Mouse (Mus musculus) CD4-positive helper T cell, adult 2 months (primary cell): ENCODE measurements at regions not wholly inside any gene's neighbourhood (a gene's known extent, or its start where the extent isn't known, plus 50 kb on each side); places are given as distances from the start of the nearest gene placed in this dataset.
A peak's percentile ranks its signal among the peaks of the same experiment; 100 is the strongest.

Experiments
- DNase-seq: peaks from one replicate; pipeline ENCODE4 v3.0.0-alpha.2; 2012; ENCODE audit warnings: low read depth, missing footprints, low spot score

DNA sequence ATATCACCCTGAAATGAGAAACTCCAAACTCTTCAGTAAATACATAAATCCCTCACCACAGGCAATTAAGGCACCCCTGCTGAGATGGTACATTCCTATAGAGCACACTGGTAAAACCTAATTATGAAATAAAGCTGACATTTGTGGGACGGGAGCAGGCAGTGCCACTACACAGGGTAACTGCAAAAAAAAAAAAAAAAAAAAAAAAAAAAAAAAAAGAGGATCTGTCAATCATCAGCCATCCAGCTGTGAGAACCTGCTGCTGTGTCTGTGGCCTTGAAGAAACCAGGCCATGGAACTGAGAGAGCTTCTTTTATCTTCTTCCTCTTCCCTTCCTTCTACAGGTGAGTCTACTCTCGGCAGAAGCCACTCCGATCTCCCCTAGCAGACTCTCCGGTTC, 78.6 kb upstream of the Sfrp2 start:
- DNase-seq = no peak

DNA sequence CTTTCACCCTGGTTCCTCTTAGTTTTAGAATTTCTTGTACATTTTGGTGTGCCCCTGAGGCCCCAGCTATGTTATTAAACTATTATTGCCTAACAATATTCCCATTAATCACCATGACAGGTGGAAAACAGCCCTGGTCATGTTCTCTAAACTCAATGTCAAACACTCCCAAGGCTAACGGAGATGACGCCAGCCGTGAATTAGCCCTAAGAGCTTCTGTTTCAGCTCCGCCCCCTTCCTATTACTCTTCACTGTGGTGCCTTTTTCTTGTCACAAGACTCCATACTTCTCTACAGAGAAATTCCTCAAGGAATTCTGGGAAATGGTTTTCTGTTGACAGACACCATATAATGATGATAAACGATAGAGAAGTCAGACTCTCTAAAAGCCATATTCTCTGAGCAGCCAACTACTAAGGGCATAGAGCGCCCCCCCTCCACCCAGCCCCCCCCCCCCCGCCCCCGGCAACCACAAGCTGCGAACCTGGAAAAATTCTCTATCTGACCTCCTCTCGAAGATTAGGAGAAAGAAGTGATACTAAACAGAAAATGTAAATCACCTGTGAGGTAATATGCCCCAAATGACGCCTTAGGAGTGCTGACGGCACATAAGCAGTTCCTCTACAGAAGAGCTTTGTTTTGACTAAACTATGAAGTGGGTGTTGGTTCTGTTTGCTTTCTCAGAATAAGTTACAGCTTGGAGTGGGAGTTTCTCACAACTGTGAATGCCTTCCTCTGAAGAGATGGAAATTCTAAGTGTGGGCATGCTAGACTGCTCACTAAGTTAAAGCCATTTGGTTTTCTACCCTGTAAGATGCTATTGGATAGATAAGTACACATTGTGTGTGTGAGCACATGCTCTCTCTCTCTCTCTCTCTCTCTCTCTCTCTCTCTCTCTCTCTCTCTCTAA, 76.8 kb upstream of the Sfrp2 start:
- no peak for DNase-seq

DNA sequence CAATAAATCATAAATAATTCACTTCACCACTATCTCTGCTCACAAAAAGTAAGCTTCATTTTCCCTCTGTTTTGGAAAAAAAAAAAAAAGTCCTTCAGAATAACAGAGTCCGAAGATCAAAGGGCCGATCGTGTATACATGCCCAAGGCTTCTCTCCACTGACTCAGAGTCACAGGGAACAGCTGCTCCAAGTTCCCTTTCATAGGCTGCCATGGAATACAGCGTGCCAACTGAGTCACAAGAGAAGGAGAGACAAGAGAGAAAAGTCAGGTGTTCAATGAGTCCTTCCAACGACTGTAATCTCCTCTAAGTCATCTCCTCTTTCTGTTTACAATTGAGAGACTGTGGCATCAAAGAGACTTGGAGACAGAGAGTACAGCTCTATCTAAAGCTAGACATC, 71.6 kb upstream of the Sfrp2 start:
- DNase-seq = no peak

DNA sequence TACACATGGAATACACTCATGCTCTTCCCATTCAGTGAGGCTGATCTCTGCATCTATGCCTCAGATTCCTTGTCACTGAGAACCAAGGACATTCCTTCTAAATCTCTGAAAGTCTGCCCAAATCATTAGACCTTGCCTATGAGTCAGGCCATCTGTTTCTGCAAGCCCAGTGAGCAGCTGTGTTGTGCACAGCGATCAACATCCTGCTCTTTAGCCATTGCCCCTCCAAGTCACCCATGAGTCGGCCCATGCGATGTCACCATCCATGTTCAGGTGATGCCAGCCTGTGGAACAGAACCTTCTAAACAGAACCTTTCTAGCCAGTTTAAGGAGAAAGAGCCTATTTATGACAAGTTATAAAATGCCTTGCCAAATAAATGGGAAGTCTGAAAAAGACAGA, 66.4 kb upstream of the Sfrp2 start:
- no peak for DNase-seq

DNA sequence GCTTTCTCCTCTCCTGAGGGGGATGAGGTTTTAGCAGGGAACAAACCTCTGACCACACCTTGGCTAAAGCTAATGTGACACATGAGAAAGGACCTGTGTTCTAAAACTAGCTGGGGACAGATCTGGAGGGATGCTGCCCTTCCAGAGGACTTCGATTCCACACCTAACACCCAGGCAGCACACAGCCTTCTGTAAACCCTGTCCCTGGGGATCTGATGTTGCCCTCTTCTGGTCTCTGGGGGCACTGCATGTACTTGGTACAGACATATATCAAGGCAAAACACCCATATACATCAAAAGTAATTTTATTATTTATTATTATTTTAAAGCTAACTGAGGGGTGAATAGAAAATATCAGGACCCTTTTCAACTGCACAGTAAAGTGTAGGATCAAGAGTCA, 65.0 kb upstream of the Sfrp2 start:
- no peak for DNase-seq

DNA sequence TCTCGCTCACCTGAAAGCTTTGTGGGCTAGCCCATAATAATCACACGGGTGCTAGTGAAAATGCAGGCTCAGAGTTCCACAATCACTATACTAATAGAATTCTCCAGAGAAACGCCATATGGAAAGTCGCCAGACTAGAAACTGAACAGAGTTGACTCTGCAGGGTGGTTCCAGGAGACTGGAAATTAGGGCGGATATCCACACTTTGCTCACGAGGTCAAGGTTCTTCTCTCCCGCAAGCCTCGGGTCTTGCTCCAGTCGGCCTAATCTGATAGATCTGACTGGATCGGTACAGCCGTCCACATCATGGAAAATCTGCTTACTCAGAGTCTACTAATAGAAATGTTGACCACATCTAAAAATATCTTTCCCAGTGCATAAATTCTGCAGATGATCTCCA, 61.6 kb upstream of the Sfrp2 start:
- no peak for DNase-seq

DNA sequence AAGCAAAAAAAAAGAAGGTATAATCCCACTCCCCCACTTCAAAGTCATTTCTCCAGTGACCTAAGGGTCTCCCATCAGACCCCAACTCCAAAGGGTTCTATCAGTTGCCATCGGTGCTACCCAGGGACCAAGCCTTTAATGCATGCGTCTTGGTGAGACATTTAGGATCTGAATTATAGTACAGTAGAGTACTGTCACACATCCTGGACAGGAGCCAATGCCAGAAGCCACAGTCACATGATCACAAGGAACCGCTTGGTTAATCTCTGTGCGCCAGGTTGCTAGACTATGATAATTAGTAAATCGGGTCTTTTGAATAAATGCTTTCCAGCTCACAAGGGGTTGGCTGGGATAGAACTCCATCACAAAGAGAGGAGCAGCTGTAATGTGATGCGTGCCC, 60.9 kb upstream of the Sfrp2 start:
- no peak for DNase-seq

DNA sequence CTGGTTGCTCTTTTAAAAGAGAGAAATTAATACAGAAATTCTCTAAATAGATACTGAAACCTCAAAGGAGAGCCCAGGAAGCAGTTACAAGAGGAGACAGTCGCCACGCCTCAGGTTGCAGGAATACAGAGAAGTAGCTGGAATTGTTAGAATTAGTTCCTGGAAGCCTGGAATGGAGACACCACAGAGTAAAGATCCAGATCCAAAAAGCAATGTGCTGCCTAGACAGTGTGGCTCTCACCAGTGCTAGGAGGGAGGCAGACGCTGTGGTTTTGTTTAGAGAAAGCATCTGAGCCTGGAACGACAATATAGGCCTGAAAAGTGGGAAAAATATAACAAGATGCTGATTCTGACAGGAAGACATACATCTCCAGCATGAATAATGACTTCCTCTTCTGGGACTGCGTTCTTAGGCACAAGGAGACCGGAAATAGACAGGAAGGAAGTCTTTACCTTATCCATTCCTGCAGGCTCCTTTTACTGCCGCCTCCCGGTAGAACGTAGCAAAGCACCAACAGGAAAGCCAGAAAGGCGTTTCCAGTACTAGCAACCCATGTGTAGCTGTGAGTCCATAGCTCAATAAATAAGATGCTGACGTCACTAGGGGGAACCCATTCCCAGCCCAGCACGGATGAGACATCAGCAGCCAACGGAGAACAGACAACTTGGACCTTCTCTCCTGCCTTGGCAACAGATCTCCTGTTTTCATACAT, 59.4 kb upstream of the Sfrp2 start:
- DNase-seq = peak; percentile 6

DNA sequence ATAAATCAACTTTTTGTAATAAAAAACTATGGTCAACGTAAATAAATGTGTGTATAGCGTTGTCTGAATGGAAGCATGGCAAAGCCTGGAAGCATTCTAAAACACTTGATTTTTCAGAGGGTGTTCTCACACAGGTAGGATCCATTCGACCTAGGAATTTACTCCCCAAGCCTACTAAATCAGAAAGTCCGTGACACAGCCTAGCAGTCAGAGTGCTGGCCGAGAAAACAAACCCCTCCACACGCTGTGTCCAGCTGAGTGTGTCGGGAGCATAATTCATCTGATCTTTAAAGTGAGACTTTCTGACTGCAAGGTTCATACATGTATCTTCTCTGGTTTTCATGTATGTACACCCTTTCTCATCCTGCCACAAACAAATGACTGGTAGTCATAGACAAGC, 58.8 kb upstream of the Sfrp2 start:
- DNase-seq = no peak

DNA sequence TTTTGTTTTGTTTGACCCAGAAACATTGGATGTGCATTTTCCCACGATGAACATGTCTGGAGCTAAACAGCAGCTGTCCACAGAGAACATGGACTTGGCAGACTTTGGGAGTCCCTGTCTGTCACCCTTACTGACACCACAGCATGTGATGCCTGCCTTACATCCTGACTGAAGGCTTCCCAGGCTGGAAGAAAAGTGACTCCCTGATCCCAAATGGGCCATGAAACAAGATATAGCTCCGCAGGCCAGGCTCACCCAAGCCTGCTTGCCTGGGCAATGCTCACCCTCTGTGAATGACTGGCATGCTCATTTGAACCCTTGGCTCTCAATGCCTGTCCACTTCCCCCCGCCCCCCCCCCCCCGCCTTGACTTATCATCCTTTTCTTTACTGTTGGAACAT, 57.1 kb upstream of the Sfrp2 start:
- no peak for DNase-seq

DNA sequence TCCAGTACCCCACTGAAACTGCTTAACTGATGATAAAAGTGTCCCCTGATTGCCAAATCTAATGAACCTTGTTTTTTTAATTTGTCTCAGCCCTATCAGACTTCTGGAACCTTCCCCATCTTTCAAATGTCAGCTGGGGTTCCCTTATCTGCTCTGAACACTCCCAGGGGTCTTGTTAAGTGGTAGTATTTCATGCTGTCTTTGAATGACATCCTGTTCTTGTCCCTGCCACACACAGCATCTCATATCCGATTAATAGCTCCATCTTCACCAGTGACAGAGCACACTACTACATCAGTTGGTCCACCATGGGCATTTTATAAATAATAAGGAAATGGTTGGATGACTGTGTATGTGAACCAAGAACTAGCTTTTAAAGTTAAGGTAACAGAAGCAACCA, 56.6 kb upstream of the Sfrp2 start:
- no peak for DNase-seq

DNA sequence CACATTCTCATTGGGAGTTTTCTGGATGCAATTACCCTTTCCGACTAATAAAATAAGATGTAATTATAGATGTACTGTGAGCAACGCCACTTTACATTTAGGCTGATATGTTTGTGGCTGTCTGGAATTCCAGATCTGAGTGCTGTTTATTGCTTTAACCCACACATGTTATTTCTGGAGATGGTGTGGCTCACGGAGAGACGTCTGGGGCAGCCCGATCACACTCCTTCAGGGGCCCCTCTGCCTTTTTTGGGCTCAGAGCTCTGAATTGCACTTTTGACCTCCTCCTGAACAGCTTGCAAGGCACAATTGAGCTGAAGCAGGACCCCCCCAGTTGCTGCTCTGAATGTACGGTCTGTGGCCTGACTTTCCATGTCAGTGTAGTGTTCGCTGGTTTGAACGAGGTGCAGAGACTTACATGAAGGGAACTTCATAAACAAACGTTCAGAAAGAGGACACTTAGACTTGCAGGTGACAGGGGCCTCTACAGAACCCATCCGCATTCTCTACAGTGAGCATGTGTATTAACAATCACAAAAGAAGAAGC, 55.1 kb upstream of the Sfrp2 start:
- DNase-seq = no peak

DNA sequence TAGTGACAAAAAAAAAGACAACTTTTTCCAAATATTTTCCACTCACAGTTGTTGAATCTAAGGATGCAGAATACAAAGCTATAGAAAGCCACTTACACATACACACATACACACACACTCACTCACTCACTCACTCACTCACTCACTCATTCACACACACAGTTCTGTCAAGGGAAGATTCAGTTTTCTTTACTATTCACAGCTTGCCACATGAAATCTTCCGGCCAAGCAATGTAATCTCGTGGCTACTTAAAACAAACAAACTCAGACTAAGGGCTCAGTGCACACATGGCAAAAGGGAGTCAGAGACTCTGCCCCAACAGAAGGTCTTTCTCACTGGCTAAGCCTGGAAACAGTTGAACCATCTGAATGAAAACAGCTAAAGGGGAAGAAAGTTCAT, 53.8 kb upstream of the Sfrp2 start:
- no peak for DNase-seq

DNA sequence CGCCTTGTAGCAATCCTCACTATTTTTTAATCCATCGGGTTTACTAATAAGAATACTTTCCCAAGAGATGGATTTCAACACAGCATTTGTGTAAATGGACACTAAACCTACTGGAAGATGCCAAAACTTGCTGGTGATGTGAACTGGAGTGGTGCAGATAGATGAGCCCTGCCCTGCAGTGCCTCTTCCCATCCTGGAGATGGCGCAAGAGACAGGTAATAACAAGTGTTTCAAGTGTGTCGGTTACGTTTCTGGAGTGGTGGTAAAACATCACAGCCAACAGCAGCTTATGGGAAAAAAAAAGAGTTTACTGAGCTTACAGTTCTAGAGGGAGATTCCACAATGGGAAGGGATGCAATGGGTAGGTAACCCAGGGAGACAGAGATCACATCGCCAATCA, 51.5 kb upstream of the Sfrp2 start:
- DNase-seq = peak; percentile 8
